Mouse (Mus musculus) layer of hippocampus, postnatal 14 days (tissue): ENCODE results near the gene Thra. TPM values are rescaled to one million over a fixed set of nuclear protein-coding genes. Genes with fewer than 3 reads are reported as not detected.
A peak's percentile ranks its signal among the peaks of the same experiment; 100 is the strongest.

ENCODE experiments used
- DNase-seq, 2 experiments: peaks; one replicate each; pipeline ENCODE4 v3.0.0; 2021 to 2022; ENCODE audit warnings: low spot score in 2 of 2, mixed read lengths in 1 of 2
- total RNA-seq, 2 experiments: library from RNA; stranded (reverse); gene quantifications; 2 replicates each; pipeline ENCODE4 v1.2.3; 2021

The Thra gene
- total RNA-seq, 2 experiments from 2014 or later = 1,264 to 1,291 TPM

- DNase-seq = peak in 1 of 2 experiments; percentile 62
These were observed 3.4 kb downstream of the Thra start for GRCm38 (mm10) chr11:98743655-98744345.

- no peak for DNase-seq
These were observed 4.1 kb downstream of the Thra start for GRCm38 (mm10) chr11:98744456-98745019.

DNA sequence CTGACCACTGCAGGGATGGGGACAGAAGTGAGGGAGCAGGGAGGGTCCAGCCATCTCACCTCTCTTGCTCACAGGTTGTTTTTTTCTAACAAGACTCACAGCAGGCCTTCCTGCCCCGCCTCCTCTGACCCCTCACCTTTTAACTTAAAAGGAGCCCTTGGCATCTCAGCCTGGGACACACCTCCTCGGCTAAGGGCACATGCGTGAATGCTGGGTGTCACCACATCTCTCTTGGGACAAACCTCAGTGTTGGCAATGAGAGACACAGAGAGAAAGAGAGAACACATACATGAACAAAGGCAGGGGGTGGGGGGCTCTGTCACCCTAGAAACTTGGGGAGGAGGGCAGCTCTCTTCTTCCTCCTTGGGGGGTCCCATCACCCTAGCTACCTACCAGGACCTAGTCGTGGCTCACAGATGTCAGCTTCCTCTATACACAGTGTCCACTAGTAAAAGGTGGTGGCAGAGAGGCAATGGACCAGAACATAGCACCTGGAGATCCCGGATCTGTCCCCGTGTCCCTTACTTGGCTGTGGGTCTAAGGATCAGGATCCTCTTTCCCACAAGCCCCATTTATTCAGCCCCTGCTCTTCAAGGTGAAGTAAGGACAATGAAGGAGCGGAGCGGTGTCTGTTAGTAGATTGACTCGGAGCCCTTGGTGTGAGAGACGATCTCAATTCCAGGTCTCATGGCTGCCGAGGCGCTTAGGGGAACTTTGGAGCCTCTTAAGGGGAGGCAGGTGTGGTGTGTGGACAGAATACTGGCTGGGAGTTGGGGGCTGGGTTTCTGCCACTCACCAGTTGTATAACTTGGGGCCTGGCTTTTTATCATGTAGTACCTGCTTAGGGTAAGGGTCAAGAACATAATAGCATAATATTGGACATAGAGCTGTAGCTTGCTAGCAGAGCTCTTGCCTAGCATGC lies 5.8 kb downstream of the Thra start:
- DNase-seq = no peak

GRCm38 (mm10) chr11:98746855-98747693 lies 6.6 kb downstream of the Thra start:
- DNase-seq = peak; percentile 83 to 96

DNA sequence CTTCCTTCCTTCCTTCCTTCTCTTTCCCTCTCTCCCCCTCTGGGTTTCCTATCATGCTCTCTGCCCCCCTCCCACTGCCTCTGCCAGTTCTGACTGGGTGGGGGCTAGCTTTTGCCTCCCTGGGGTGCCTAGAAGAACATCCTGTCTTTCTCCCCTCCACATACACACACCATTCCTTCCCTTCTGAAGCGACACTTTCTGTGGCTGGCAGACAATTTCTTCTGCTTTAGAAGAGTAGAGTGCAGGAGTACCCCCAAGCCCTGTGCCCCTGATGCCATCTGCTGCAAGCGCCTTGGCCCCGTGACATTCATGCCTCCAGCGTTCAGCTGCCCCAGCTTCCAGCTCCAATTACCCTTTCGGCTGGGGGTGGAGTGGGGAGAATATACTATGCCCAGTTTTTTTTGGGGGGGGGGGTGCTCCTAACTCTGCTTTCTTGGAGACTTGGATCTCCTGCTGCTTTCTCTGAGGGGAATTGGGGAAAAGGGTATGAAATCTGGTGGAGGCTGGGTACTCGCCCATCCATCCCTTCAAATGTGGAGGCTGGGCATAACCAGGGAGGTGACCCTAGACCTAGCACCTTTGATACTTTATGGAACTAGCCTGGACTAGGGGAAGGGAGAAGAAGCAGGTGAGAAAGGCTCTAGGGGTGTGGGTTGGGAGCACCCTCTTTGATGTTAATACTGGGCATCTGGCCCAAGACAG lies 7.5 kb downstream of the Thra start:
- DNase-seq = no peak

DNA sequence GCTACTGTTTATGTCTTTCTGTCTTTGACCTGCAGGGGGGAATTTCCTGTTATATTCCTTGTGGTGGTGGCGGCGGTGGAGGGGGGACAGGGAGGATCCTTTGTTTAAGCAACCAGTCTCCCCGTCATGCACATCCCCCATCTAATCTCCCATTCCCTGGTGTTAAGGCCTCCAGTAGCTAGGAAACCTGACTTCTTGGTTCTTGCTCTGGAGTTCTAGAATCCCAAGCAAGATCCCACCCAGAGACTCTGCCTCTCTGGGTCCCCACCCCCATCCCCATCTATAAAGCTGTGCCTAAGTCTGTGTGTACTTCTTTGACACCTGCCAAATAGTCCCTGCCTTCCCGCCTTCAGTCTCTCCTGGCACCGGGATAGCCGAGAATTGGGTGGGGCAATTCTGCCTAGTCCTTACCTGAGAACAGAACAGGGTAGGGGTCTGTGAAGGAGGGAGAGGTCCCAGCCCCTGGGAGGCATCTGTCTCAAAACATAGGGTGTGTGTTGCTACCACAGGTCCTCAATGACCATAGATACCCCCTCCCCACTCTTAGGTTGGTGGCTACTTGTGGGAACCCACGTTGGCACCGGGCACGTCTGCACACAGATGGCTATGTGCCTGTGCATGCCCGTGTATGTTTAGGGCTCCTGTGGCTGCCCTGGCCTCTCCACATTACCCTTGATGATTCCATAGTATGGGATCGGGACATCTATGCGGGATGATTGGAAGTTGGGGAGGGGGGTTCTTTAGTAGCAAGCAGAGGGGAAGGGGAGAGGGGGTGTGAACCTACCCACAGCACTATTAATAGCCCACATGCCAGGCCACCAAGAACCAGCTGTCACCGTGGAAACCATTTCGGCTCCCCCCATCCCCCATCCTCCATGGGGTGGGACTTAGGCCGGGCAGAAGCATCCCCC lies 8.3 kb downstream of the Thra start:
- no peak for DNase-seq

DNA sequence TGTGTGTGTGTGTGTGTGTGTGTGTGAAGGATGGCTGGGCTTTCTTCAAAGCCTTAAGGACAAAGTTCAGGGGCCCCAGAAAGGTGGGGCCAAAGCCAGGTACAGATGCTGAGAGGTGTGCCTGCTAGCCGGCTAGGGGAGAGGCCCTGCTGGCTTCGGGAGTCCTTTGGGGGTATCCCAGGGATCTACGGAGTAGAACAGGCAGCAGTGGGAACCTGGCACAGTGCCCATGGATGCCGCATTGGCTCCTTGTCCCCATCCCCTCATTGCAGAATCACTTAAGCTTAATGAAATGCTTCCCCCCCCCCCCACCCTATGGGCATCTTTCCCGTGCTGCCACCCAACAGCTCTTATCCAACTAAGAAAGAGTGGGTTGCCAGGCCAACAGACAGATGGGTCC lies 9.3 kb downstream of the Thra start:
- no peak for DNase-seq

- DNase-seq = peak; percentile 76 to 91
These were observed 10.1 kb downstream of the Thra start for GRCm38 (mm10) chr11:98750351-98751201.

DNA sequence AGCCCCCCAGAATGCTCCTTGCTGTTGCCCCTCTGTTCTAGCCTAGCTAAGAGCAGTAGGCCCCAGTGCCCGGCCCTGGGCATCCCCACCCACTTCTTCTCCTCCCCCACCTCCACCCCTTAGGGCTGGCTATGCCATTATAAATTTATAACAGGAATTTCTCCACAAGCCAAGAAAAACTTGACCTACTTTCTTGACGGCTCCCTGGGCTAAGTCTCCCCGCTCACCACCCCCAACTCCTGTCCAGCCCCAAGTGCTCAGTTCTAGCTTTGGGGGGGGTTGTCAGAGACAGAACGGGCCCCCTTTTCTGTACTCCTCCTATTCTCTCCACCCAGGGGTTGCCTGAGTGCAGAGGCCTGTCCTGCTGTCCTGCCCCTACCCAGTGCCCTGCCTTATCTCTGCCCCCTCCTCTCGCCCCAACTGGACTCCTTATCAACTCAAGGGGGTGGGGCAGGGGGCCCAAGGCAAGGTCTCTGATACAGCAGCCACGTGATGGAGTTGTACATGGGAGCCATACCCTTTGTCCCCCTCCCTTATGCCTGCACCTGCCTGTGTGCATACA lies 10.9 kb downstream of the Thra start:
- no peak for DNase-seq

DNA sequence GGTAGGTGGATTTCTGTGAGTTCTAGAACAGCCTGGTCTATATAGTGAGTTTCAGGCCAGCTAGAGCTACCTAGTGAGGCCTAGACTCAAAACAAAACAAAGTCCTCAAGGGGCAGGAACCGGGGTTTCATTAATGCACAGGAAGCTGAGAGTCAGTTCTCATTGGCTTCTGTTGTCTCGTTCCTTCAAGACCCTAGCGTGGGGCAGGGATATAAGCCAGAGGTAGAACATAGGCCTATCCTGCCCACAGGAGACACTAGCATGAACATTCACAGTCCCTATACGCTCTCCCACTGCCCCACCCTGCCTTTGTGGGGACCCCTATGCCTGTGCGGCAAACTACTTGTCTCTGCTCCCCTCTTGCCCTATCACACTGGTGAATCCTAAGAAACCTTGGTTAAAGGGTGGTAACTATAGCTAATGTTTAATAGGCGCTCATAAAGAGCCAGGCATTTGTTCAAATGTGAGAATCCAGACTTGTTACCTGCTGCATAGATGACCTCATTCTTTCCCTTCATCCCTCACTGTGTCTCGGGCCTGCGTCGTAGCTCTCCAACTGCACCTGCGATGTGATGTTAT lies 12.2 kb downstream of the Thra start:
- DNase-seq = no peak

DNA sequence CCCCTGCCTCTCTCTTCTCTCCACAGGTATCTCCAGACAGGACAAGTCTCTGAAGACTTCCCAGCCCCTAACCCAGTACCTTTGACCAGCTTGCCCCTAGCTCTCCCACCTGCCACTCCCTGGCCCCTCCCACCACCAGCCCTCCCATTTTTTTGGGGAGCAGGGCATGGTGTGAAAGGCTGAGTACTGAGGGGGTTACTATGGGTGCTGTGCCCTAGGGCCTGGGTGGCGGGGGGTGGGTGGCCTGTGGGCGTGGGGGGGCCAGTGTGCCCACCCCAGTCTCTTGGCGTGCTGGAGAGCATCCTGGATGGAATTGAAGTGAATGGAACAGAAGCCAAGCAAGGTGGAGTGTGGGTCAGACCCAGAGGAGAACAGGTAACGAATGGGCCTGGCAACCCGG lies 12.8 kb downstream of the Thra start:
- no peak for DNase-seq

- no peak for DNase-seq
These were observed 13.7 kb downstream of the Thra start for GRCm38 (mm10) chr11:98754151-98754620.

DNA sequence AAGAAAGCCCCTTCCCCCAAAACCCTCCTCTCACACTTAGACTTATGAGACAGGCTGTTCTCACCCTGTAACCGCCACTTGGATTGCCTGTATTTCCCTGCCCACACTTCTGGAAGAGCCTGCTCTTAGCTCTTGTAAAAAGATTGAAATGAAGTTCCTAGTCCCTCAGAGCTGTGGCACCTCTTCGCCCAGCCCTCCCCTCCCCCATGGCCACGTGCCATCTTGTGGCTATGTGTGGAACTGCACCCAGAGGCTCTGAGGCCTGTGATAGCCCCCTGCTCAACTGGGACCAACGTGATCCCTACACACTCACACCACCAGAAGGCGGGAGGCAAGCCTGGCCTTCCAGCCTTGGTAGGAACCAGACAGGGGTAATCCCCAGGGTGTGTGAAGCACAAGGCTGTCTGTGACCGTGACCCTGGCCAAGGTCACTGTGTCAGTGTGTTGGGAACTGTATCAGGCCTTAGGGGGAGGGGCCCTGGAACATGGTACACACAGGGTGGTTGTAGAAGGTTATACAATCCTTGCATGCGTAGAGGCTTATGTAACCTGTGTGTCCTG lies 14.3 kb downstream of the Thra start:
- no peak for DNase-seq

DNA sequence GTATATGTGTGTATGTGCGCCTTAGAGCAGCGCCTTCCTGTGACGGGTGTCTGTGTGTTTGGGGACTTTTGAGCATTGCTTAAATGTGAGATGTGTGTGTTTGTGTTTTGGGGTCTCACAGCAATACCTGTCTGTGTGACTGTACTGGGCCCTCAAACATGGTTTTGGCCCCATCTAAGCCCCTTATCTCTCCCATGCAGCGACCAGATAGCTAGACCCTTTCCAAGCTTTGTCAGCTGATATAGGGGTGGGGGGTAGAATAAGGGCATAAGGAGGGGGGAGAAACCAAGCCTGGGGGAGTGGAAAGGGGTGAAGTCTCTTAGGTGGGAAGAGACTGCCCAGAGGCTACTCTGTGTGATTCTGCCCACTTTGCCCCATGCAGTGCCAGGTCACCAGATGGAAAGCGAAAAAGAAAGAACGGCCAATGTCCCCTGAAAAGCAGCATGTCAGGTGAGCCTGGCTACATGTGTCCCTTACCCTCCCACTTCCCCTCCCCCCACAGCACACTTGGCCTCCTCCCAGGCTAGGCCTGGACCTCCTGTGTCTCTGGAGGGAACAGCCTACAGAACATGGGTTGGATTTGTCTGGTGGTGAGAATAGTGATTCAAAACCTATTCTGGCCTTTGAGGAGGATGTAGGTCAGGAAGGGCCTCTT lies 15.4 kb downstream of the Thra start:
- DNase-seq = no peak

DNA sequence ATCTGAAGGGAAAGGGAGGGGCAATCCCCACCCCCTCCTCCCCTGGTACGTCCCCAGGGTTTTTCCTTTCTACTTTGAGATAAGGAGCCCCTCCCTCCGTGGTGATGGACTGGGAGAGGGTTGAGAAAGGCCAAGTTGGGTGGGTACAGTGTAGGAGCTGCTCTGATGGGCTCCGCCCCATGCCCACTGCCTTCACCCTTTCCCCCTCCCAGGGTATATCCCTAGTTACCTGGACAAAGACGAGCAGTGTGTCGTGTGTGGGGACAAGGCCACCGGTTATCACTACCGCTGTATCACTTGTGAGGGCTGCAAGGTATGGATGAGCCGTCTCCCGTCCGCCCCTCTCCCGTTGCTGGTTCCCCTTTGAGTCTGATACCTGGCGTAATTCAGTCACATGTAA lies 16.3 kb downstream of the Thra start:
- no peak for DNase-seq

DNA sequence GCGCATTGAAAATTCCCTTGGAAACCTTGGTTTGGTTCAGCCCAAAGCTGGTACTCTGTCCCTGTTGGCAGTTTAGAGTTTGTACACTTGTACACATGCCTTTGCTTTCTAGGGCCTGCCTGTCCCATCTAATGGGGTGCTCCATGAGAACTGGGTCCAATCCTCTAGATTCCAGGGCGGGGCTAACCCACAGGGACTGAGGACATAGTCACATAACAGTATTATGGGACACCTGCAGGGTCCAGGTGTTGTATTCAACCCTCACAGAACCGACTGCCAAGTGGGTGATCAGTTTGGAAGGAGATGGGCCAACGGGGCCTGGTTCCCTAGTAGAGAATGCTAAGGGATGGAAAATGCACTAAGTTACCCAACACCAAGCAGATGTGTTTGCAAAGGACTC lies 21.5 kb downstream of the Thra start:
- DNase-seq = no peak
